Mouse (Mus musculus) adrenal gland, adult 2 months (tissue): ENCODE results near the gene Dgkd. TPM values are rescaled to one million over a fixed set of nuclear protein-coding genes. Genes with fewer than 3 reads are reported as not detected.

Experiments used
- DNase-seq: peaks from one replicate; pipeline ENCODE4 v3.0.0; 2021
- polyA plus RNA-seq: library from polyadenylated mRNA; depleted of rRNA; stranded (reverse); fragments of >200 nt; gene quantifications from 2 replicates; pipeline ENCODE4 v1.2.3, GENCODE M21; 2012
- total RNA-seq, 2 experiments: library from RNA; stranded (reverse); gene quantifications; 2 replicates each; pipeline ENCODE4 v1.2.3; 2021

Gene Dgkd
- total and polyA plus RNA-seq, 3 experiments = 15.2 to 66.7 (median 49.1) TPM

GRCm38 (mm10) chr1:87848237-87848996 is 4.7 kb upstream of the Dgkd start:
- peak; percentile 62 for DNase-seq

- no peak for DNase-seq
These were observed 3.8 kb upstream of the Dgkd start for GRCm38 (mm10) chr1:87849278-87849677.

DNA sequence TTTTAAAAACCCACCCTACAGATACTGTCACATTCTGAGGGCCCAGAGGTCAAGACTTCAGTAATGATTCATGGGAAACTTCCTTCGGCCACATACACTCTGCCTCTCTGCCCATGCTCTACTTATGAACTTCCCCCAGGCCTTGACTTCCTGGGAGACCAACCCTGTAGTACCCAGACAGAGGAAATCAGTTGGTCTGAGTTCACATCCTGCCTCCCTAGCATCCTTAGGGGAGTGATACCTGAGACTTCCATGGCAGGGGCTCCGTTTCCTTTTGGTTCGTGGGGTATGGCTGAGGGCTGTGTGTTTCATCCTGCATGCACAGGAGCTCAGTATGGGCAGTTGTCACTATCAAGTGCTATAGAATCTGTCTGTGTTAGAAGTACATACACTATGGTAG is 1.7 kb upstream of the Dgkd start:
- DNase-seq = no peak

DNA sequence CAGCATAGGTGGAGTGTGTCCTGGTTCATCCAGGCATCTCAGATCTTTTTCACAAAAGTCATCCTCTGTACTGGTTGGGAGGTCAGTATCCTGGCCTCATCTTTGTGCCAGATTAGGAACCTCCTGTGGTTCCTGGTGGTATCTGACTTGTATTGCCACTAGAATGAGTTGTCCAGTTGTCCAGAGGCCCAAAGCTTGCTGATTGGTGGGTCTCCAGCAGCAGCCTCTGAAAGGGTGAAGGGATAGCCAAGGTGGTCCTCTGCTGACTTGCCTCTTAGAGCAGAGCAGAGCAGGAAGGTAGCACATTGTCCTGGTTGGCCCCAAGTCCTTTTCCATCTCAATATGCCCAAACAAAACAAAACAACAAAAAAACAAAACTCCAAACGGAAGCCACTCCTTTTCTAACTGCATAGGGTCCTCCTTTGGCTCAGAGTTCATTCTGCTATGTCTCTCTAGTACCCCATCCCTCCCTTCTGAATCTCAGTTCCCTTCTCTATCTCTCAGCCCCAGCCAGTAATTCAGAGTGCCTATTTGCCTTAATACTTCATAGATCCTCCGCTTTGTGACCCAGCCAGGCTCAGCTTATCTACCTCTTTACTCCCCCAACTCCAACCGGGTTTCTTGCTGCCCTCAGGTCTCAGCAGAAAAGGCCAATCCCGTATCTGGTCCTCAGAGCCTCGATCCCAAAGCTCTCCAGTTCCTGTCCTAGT is 851 bp upstream of the Dgkd start:
- DNase-seq = no peak

DNA sequence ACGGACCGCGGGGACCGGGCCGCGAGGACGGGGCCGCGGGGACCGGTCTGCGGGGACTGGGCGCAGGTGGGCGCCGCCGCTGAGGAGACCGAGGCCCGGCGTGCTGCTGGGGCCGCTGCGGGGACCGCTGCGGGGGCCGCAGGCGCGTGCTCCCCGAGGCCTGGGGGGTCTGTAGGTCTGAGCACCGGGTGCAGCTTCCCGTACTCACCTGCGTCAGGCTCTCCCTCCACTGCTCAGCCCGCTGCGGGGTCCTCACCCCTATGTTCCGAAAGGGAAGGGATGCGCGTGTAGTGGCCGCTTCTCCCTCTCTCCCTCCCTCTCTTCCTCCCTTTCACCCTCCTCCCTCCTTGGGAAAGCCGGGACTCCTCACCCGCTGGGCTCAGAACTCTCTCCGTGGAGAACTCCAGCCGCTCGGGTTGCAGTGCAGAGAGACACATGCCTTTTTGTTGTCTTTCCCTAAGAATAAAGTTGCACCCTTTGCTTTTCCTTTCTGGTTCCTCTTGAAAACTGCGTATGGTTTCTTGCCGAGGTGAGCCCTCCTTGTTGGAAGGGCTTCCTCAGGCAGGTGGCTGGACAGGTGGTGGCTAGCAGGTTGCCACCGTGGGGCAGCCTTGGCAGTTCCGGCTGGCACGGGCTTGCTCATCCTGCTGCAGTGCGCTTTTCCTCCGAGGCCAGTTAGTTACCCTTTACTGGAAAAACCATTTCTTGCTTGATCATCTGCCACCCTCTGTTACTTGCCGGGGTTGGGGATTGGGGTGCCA is 694 bp downstream of the Dgkd start:
- DNase-seq = no peak

GRCm38 (mm10) chr1:87854411-87854810 is 1.3 kb downstream of the Dgkd start:
- no peak for DNase-seq

DNA sequence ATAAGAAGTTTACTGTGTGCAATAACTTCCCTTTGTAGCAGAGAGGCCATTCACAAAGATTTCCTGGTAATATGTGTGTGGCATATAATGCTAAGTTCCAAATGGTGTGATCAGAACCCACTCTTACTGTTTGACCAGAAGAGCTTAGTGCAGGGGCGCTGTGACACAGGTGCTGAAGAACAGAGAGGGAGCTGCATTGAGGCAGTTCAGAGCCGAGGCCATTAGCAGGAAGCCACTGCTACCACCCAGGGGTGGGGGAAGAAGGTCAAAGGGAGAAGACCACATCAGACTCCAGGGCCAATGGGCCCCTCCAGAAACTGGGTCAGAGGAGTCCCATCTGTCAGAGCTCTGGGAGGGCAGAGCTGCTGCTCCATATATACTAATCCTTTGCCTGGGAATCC is 1.8 kb downstream of the Dgkd start:
- no peak for DNase-seq

GRCm38 (mm10) chr1:87855522-87855921 is 2.4 kb downstream of the Dgkd start:
- no peak for DNase-seq

GRCm38 (mm10) chr1:87856823-87857222 is 3.7 kb downstream of the Dgkd start:
- no peak for DNase-seq

- DNase-seq = no peak
These were observed 4.9 kb downstream of the Dgkd start for GRCm38 (mm10) chr1:87858031-87858430.

- DNase-seq = no peak
These were observed 5.4 kb downstream of the Dgkd start for GRCm38 (mm10) chr1:87858529-87858928.

GRCm38 (mm10) chr1:87863602-87864001 is 10.5 kb downstream of the Dgkd start:
- no peak for DNase-seq

DNA sequence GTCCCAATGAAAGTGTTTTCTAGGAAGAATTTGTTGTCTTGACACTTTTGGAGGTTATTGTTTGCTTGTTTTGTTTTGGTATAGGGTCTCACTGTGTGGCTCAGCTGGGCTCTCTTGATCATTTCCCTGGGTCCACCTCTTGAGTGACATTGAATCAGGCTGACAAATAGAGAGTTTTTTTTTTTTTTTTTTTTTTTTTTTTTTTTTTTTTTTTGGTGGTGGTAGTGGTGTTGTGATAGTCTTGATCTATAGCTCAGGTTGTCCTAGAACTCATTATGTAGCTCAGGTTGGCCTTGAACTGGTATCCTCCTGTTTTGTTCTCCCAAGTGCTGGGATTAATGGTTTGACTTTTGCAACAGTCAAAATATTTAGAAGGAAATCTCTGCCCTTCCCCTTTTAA is 11.8 kb downstream of the Dgkd start:
- no peak for DNase-seq

DNA sequence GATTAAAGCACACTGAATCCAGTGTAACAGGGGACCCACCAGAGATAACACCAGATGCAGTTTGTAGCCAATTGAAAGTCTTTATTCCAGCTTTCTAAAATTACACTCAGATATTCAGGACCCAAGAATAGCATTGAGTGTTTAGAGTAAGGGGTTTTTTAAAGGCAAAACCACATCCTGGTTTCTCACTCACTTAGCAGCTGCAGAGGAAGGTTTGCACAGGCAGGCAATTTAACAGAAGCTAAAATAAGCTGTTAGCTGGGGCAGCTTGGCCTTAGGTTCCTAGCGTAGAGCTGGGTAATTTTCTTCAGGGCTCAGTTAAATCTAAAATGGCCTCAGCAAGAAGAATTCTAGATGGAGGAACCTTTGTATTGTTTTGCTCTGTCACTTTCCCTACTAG is 13.6 kb downstream of the Dgkd start:
- no peak for DNase-seq

DNA sequence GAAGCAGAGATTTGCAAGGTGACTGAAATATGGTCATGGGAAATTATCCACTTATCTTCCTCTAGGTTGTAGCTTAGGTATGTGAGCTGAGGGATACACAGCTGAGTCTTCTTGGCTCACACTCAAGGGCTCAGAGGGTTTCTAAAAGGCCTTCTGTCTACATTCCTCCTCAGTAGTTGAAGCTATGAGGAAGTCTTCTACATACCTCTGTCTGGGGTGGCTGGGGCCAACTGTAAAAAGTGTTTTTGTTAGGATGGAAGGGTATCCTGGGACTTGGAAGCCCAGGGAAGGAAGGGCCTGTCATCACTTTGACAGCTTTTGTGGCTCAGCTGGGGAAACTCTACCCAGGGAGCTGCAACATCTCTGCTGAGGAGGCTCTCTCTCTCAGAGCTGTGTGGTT is 18.5 kb downstream of the Dgkd start:
- no peak for DNase-seq

GRCm38 (mm10) chr1:87873081-87873480 is 20.0 kb downstream of the Dgkd start:
- no peak for DNase-seq

GRCm38 (mm10) chr1:87876065-87876464 is 23.0 kb downstream of the Dgkd start:
- no peak for DNase-seq

DNA sequence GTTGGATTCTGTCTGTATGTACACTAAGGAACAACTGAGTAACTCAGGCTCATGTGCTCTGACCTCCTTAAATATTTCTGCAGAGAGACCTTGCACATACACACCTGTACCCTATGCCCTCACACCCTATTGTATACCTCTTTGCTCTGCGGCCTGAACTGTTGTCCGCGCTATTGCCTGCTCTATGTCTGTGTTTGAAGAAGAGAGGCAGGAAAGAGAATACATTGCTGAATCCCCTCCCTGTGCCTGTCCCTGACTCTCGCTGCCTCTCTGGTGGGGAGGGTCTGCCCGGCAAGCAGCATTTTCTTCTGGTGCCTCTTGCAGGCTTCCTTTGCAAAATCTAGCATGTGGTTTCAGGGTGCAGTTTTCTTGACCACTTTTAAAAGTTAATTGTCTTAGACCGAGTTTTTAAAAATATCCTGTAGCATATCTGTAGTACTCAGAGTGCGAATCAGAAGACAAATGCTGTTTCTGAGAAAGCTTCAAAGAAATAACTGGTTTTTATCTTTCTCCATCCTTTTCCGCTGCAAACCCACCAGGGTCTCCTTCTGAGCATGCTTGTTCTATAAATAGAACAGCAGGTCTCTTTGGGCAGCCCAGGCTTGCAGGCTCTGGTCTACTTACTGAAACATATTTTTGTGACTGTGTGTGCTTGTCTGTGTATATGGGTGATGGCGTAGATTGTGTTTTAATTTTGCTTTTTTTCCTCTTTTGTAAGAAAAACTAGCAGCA is 24.6 kb downstream of the Dgkd start:
- no peak for DNase-seq

- no peak for DNase-seq
These were observed 25.9 kb downstream of the Dgkd start for GRCm38 (mm10) chr1:87879034-87879433.

GRCm38 (mm10) chr1:87879494-87880325 is 26.6 kb downstream of the Dgkd start:
- DNase-seq = peak; percentile 85

DNA sequence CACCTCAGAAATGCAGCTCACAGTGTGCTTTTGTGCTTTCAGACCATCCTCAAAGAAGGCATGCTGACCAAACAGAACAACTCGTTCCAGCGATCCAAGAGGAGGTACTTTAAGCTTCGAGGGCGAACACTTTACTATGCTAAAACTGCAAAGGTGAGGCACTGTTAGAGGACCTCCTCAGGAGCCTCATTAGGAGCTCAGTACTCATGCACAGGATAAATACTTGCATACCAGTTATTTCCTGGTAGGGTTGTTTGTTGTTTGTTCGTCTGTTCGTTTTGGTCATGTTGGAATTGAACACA is 27.2 kb downstream of the Dgkd start:
- no peak for DNase-seq

- no peak for DNase-seq
These were observed 27.8 kb downstream of the Dgkd start for GRCm38 (mm10) chr1:87880856-87881255.
